Mouse (Mus musculus): Measurements from ENCODE around the gene P2rx5. TPM values are rescaled to one million over a fixed set of nuclear protein-coding genes. Genes with fewer than 3 reads are reported as not detected.

Gene P2rx5
- polyA plus RNA-seq, 1 experiment, result not detected

GRCm38 (mm10) chr11:73168576-73168975, 8.4 kb downstream of the P2rx5 start:
- H3K27me3 ChIP-seq (ENCODE audit: control insufficient read depth), result no peaks in the 10 kb centered on the region
- H3K9me3 ChIP-seq (ENCODE audit: control insufficient read depth, low read length), result no peaks in the 10 kb centered on the region
- TF ChIP-seq TAL1 (IDR thresholded peaks at IDR 0.05; ENCODE audit: low read length) (no peak), GATA1 (IDR thresholded peaks at IDR 0.05; ENCODE audit: low read length) (no peak)
- H3K36me3 ChIP-seq (ENCODE audit: control insufficient read depth), result peaks cover 34% of the 10 kb centered on the region
- H3K4me3 ChIP-seq (replicated peaks), result no peak overlapping the region
- H3K4me1 ChIP-seq (ENCODE audit: control insufficient read depth), result peaks cover 18% of the 10 kb centered on the region

GRCm38 (mm10) chr11:73169231-73169630, 9.0 kb downstream of the P2rx5 start:
- Histone ChIP-seq H3K4me1 (ENCODE audit: control insufficient read depth) (peaks cover 18% of the 10 kb centered on the region), H3K36me3 (ENCODE audit: control insufficient read depth) (peaks cover 41% of the 10 kb centered on the region), H3K4me3 (replicated peaks) (no peak overlapping the region)

GRCm38 (mm10) chr11:73172186-73172585, 12.0 kb downstream of the P2rx5 start:
- Histone ChIP-seq H3K4me1 (ENCODE audit: control insufficient read depth) (peaks cover 37% of the 10 kb centered on the region), H3K9me3 (ENCODE audit: control insufficient read depth, low read length) (no peaks in the 10 kb centered on the region), H3K4me3 (replicated peaks) (no peak overlapping the region), H3K36me3 (ENCODE audit: control insufficient read depth) (peaks cover 51% of the 10 kb centered on the region), H3K27me3 (ENCODE audit: control insufficient read depth) (no peaks in the 10 kb centered on the region)
- TF ChIP-seq TAL1 (IDR thresholded peaks at IDR 0.05; ENCODE audit: low read length) (no peak), GATA1 (IDR thresholded peaks at IDR 0.05; ENCODE audit: low read length) (no peak)

More at GRCm38 (mm10) chr11:73169231-73169630, 9.0 kb downstream of the P2rx5 start:
- Histone ChIP-seq H3K9me3 (ENCODE audit: control insufficient read depth, low read length) (no peaks in the 10 kb centered on the region), H3K27me3 (ENCODE audit: control insufficient read depth) (no peaks in the 10 kb centered on the region)
- no peak for TF ChIP-seq TAL1 (IDR thresholded peaks at IDR 0.05; ENCODE audit: low read length)
- TF ChIP-seq GATA1 (IDR thresholded peaks at IDR 0.05; ENCODE audit: low read length), result no peak

- Histone ChIP-seq H3K4me3 (replicated peaks) (peak overlapping the region; percentile 99), H3K4me1 (ENCODE audit: control insufficient read depth) (peaks cover 56% of the 10 kb centered on the region), H3K36me3 (ENCODE audit: control insufficient read depth) (peaks cover 46% of the 10 kb centered on the region), H3K27me3 (ENCODE audit: control insufficient read depth) (no peaks in the 10 kb centered on the region), H3K9me3 (ENCODE audit: control insufficient read depth, low read length) (no peaks in the 10 kb centered on the region)
- TF ChIP-seq TAL1 (IDR thresholded peaks at IDR 0.05; ENCODE audit: low read length) (no peak), GATA1 (IDR thresholded peaks at IDR 0.05; ENCODE audit: low read length) (no peak)
Observed at GRCm38 (mm10) chr11:73175612-73176011, 15.4 kb downstream of the P2rx5 start.

- Histone ChIP-seq H3K9me3 (ENCODE audit: control insufficient read depth, low read length) (no peaks in the 10 kb centered on the region), H3K4me1 (ENCODE audit: control insufficient read depth) (peaks cover 54% of the 10 kb centered on the region), H3K36me3 (ENCODE audit: control insufficient read depth) (peaks cover 43% of the 10 kb centered on the region), H3K4me3 (replicated peaks) (peak overlapping the region; percentile 99), H3K27me3 (ENCODE audit: control insufficient read depth) (no peaks in the 10 kb centered on the region)
- TF ChIP-seq GATA1 (IDR thresholded peaks at IDR 0.05; ENCODE audit: low read length) (no peak), TAL1 (IDR thresholded peaks at IDR 0.05; ENCODE audit: low read length) (no peak)
Observed at GRCm38 (mm10) chr11:73176186-73176585, 16.0 kb downstream of the P2rx5 start.

GRCm38 (mm10) chr11:73176608-73177508, 16.6 kb downstream of the P2rx5 start, which contains the start of the genes Emc6 and Tax1bp3:
Emc6 (minus strand) TSS chr11:73177037.
Tax1bp3 (plus strand) TSS chr11:73177083.
- peaks cover 48% of the 10 kb centered on the region for H3K4me1 ChIP-seq (ENCODE audit: control insufficient read depth)
- TF ChIP-seq TAL1 (IDR thresholded peaks at IDR 0.05; ENCODE audit: low read length), result no peak
- TF ChIP-seq GATA1 (IDR thresholded peaks at IDR 0.05; ENCODE audit: low read length), result no peak
- H3K36me3 ChIP-seq (ENCODE audit: control insufficient read depth), result peaks cover 37% of the 10 kb centered on the region
- H3K4me3 ChIP-seq (replicated peaks), result peak within 1 kb of the TSS; percentile 99
- H3K27me3 ChIP-seq (ENCODE audit: control insufficient read depth), result no peaks in the 10 kb centered on the region
- no peaks in the 10 kb centered on the region for H3K9me3 ChIP-seq (ENCODE audit: control insufficient read depth, low read length)

- Histone ChIP-seq H3K4me3 (replicated peaks) (peak overlapping the region; percentile 99), H3K27me3 (ENCODE audit: control insufficient read depth) (no peaks in the 10 kb centered on the region), H3K9me3 (ENCODE audit: control insufficient read depth, low read length) (no peaks in the 10 kb centered on the region), H3K4me1 (ENCODE audit: control insufficient read depth) (peaks cover 46% of the 10 kb centered on the region), H3K36me3 (ENCODE audit: control insufficient read depth) (peaks cover 32% of the 10 kb centered on the region)
- no peak for TF ChIP-seq GATA1 (IDR thresholded peaks at IDR 0.05; ENCODE audit: low read length)
- no peak for TF ChIP-seq TAL1 (IDR thresholded peaks at IDR 0.05; ENCODE audit: low read length)
Observed at GRCm38 (mm10) chr11:73177509-73177875, 17.3 kb downstream of the P2rx5 start.

GRCm38 (mm10) chr11:73177895-73178294, 17.7 kb downstream of the P2rx5 start:
- H3K27me3 ChIP-seq (ENCODE audit: control insufficient read depth), result no peaks in the 10 kb centered on the region
- H3K36me3 ChIP-seq (ENCODE audit: control insufficient read depth), result peaks cover 29% of the 10 kb centered on the region
- H3K4me1 ChIP-seq (ENCODE audit: control insufficient read depth), result peaks cover 47% of the 10 kb centered on the region
- no peak for TF ChIP-seq TAL1 (IDR thresholded peaks at IDR 0.05; ENCODE audit: low read length)
- no peak for TF ChIP-seq GATA1 (IDR thresholded peaks at IDR 0.05; ENCODE audit: low read length)
- H3K4me3 ChIP-seq (replicated peaks), result peak overlapping the region; percentile 99
- H3K9me3 ChIP-seq (ENCODE audit: control insufficient read depth, low read length), result no peaks in the 10 kb centered on the region

- Histone ChIP-seq H3K4me1 (ENCODE audit: control insufficient read depth) (peaks cover 6% of the 10 kb centered on the region; the same call in 1 of the 2 replicates), H3K9me3 (ENCODE audit: control insufficient read depth, low read length) (no peaks in the 10 kb centered on the region), H3K27me3 (ENCODE audit: control insufficient read depth) (no peaks in the 10 kb centered on the region), H3K36me3 (ENCODE audit: control insufficient read depth) (peaks cover 64% of the 10 kb centered on the region), H3K4me3 (replicated peaks) (no peak overlapping the region)
- no peak for TF ChIP-seq TAL1 (IDR thresholded peaks at IDR 0.05; ENCODE audit: low read length)
- TF ChIP-seq GATA1 (IDR thresholded peaks at IDR 0.05; ENCODE audit: low read length), result no peak
Observed at GRCm38 (mm10) chr11:73185872-73186615, 25.8 kb downstream of the P2rx5 start.
